Mouse (Mus musculus): ENCODE measurements around the gene Misp.

Gene Misp

GRCm38 (mm10) chr10:79824413-79824812 is 3.6 kb downstream of the Misp start:
- DNase-seq = no peak

GRCm38 (mm10) chr10:79831583-79831982 is 10.8 kb downstream of the Misp start:
- no peak for DNase-seq

GRCm38 (mm10) chr10:79832026-79832785 is 11.4 kb downstream of the Misp start:
- no peak for DNase-seq

- DNase-seq = no peak
Observed at GRCm38 (mm10) chr10:79832786-79833181, 12.0 kb downstream of the Misp start.

DNA sequence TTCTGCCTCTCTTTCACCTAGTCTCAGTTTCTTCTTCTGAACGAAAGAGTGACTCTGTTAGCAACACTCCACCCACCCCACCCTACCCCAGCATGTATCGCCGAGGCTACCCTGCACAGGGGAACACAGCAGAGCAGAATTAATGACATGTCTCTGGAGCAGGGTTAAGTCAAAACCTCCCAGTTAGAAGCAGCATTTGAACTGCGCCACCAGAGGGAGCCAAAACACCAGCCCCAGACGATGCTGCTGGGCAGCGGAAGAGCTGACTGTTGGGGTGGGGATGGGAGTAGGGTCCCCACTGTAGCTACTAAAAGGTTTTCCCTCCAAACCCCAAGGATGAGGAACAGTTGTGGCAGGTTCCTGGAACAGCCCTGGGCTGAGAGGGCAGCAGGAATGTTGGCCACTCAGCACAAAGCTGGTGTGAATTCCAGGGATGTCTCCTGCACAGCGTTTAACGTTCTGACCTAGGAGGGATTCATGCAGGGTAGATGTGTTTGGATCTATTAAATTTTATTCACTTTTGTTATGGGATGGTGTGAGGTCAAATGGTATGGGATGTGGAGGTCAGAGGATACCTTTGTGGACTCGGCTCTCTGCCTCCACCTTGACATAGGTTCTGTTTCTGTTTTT is 14.1 kb downstream of the Misp start:
- DNase-seq = peak; percentile 68

DNA sequence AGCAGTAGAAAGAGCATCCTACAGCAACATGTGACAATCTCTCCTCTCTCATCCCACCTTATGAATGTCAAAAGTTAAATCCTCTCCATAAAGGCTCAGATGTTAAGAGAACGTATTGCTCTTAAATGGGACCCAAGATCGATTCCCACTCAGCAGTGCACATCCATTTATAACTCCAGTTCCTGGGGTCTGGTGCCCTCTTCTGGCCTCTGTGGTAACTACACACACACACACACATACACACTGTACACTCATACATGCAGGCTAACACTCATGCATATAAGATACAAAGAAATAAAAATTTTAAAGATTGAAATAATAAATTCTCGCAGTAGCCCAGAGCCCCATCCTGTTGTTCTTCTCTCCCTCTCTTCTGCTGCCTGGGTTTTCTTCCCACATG is 16.1 kb downstream of the Misp start:
- no peak for DNase-seq

GRCm38 (mm10) chr10:79838151-79838550 is 17.4 kb downstream of the Misp start:
- no peak for DNase-seq

GRCm38 (mm10) chr10:79840091-79840490 is 19.3 kb downstream of the Misp start:
- DNase-seq = no peak

DNA sequence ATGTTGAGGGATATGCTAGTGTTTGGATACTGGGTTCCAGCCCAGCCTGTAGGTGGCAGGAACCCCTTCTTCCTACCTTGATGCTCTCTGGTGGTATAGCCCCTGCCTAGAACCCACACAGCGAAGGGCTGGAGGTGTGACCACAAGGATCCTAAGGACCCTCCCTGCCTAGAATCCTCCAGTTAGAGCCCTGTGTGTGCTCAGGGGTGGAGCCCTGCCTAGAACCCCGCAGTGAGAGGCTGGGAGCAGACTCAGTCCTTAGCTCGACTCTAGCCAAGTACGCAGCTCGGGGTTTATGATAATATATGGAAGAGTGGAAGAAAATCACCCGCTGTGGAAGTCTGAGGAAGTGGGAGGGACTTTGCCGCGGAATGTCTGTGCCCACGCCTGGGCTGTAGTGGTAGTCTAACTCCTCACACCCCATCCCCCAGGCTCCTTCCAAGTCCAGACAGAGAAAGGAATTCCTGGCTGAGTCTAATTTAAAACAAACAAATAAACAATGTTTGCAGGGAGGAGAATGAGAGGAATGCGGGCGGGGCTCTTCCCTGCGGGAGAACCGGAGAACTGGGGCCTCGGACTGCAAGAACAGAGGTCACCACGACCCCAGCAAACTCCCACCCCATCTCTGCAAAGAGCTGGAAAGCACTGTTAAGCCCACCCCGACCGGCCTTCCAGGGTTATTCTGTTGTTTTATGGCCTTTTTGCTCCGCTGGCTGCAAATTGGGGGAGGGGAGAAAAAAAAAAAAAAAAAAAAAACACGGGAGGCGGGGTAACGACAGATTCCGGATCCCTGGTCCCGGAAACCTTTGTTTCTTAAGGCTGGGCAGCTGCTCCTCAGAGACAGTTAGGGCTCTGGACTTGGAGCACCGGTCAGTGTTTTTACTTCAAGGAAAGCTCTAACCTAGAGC is 20.1 kb downstream of the Misp start:
- peak; percentile 77 for DNase-seq

DNA sequence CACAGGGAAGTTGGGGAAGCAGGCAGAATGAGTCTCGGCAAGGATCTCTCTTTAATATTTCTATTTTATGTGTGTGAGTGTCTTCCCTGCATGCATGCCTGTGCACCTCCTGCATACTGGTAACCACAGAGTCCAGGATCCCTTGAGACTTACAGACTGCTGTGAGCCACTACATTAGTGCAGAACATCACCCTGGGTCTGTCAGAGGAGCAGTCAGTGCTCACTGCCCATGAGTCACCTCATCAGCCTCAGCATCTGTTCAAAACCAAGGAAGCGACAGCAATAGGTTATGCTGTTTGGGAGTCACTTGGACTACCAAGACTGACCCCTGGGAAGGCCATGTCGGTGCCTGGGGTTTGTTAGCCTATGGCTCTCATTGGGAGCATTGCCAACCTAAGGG is 21.5 kb downstream of the Misp start:
- no peak for DNase-seq

DNA sequence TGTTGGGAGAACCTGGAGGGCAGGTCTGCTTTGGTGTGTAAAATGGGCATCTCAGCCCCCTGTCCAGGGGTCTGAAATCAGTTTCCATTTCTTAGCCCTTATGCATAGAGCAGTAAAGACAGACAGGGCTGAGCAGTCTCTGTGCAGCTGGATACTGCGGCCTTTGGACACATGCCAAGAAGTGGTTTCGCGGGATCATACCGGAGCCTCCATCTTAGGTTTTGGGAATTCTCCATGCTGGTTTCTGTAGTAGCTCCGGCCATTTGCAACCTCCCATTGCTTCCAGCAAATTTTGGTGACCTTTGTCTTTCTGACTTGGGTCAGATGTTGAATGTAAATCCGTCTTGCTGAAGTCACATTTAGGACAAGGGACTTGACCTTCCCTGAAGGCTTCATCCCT is 22.7 kb downstream of the Misp start:
- DNase-seq = peak; percentile 19

GRCm38 (mm10) chr10:79846553-79846952 is 25.8 kb downstream of the Misp start:
- no peak for DNase-seq

GRCm38 (mm10) chr10:79849941-79850628 is 29.3 kb downstream of the Misp start:
- DNase-seq = no peak

- peak; percentile 46 for DNase-seq
Observed at GRCm38 (mm10) chr10:79851653-79852052, 30.9 kb downstream of the Misp start.

GRCm38 (mm10) chr10:79852107-79852789 is 31.5 kb downstream of the Misp start:
- peak; percentile 64 for DNase-seq

DNA sequence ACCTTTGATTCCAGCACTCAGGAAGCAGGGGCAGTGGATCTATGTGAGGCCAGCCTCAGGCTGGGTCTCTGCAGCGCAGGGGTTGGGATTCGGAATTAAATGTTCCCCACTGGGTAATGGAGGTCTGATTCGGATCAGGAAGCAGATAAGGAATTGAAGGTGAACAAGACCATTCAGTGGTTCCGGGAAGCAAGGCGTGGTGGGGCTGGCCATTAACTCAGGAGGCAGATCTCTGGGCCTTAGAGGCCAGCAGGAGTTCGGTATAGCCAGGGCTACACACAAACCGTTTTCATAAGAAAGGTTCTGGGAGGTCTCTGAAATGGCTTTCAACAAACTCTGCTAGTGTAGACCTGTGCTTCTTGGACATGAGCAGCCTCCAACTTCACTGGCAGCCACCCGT is 32.0 kb downstream of the Misp start:
- no peak for DNase-seq

- peak; percentile 89 for DNase-seq
Observed at GRCm38 (mm10) chr10:79853392-79853791, 32.6 kb downstream of the Misp start.

DNA sequence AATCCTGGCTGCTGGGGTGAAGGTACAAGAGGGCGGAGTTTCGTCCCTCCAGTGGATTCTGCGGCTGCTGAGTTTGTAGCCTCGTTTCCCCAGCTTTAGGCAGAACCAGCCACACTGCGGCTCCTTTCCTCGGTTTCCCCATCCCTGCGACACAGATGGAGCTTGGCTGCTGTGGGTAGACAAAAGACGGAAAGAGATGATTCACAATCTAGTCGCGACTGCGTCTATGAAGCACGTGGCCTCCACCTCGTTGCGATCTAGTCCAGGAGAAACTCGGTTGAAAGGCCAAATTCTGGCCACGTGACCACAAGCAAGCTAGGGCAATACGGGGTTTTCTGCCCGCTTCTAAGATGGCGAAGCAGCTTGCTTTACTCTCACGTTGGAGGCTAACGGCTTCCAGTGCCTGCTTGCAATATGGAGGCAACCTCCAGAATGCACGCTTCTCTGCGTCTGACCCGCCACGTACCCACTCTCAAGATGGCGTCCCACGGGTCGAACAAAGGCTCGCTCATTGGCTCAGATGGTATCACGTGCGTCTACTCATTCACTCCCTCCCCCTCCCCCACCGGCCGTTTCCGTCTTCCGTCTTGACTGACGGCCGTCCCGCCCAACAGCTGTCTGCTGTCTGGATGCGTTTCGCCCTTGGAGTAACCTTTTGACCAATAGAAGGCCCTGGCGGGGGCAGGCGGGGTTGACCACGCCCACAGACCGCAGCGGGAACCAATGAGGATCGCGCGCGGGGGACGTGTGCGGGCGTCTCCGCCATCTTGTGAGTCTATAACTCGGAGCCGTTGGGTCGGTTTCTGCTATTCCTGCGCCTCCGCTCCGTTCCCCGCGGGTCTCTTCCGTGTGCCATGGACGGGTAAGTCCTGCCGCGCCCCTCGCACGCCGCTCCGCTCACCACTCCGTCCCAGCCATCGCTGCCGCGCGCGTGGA is 33.3 kb downstream of the Misp start, which contains the start of gene Ptbp1:
Gene Ptbp1 (plus strand): TSS at position 568 of the 936 bp plus-strand sequence.
- DNase-seq = peak; percentile 99

DNA sequence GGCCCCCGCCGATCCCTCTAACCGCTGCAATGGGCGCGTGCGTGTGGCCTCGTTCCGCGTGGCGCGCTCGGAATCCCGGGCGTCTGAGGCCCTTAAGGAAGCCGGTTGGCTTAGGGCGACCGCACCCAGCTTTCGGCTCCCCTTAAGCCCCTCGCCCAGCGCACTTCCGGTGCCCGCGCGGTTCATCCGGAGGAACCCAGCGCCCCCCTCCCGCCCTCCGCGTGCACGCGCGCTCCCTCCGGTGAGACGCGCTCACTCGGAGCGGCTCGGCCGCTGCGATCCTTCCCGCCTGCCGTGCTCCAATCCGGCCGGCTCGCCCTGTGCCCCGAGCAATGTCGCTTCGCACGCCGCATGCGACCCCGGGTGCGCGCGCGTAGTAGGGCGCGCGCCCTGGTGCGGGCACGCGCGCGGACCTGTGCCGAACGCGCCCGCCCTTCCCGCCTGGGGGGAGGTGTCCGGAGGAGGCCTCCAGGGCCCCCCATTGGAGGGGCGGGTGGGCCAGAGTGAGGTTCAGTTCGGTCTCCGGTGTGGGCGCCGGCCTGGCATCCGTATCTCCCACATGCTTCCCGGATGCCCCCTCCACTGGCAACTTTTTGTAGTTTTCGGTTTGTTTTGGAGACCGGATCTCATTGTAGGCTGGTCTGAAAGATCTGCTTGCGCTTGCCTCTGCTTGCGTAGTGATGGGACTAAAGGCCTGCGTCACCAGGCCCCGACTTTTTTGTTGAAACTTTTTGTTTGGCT is 34.2 kb downstream of the Misp start:
- peak; percentile 81 for DNase-seq

DNA sequence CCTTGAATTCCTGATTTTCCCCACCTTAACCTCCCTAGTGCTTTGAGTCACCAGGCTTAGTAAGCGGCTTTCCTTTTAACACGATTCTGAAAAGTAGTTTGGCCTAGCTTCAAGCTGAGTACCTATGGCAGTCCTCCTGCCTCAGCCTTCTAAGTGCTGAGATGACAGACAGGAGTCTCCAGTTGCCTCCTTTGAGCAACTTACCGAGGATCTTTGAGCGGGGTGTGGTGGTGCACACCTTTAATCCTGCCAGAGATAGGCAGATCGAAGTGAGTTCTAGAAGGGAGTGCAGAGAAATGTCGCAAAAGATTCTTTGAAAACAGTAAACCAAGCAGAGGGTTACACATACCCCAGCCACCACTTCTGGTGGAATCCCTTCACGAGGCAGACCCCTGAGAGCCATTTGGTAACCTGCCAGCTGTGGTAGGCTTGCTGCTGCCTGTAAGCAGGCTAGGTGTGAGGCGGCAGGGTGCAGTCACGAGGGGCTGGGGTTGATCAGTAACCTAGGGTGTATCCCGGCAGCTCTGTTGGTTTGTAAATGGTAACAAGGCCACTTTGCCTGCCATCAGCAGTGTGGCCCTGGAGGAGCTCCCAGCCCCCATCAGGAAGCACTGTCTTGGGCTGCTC is 34.9 kb downstream of the Misp start:
- DNase-seq = peak; percentile 79

Measured in cerebellum, adult 9-11 months (tissue).